16 mouse cellular contexts compared by ENCODE assay signal in genomic region chr2:7092641-7093040, GRCm38 (mm10).
"Had no signal": no experiment of that assay in that cellular context is flagged by ENCODE, and none has a peak within 500 bp of the region (broad histone marks: within the 10 kb centered on the region; RNA-seq: fewer than 3 reads in every experiment).

No protein-coding gene starts in this region.

- H3K9me3 ChIP-seq: kidney, embryonic 15.5 days; limb, embryonic 13.5 days; neural tube, embryonic 13.5 days; stomach, embryonic 15.5 days had no signal

- H3K36me3 ChIP-seq: kidney, embryonic 15.5 days; limb, embryonic 13.5 days; midbrain, embryonic 13.5 days; neural tube, embryonic 13.5 days; stomach, embryonic 15.5 days had no signal

- DNase-seq: kidney, adult 2 months; kidney, postnatal 14 days; layer of hippocampus, adult 9-11 months; layer of hippocampus, postnatal 36 days; left cerebral cortex, postnatal 4 days; lung, adult 18-20 months; retina, postnatal 1 day; thymus, adult 2 months; thymus, postnatal 25 days had no signal

- ATAC-seq: intestine, embryonic 16.5 days; midbrain, embryonic 13.5 days had no signal

- H3K9ac ChIP-seq: kidney, embryonic 15.5 days; limb, embryonic 13.5 days; liver, embryonic 14.5 days; midbrain, embryonic 13.5 days; neural tube, embryonic 13.5 days; stomach, embryonic 15.5 days had no signal

- H3K4me2 ChIP-seq: kidney, embryonic 15.5 days; limb, embryonic 13.5 days; midbrain, embryonic 13.5 days; neural tube, embryonic 13.5 days; stomach, embryonic 15.5 days had no signal

- H3K4me3 ChIP-seq: kidney, embryonic 15.5 days; limb, embryonic 13.5 days; midbrain, embryonic 13.5 days; neural tube, embryonic 13.5 days; stomach, embryonic 15.5 days had no signal

- H3K27ac ChIP-seq: kidney, embryonic 15.5 days; limb, embryonic 13.5 days; liver, embryonic 14.5 days; midbrain, embryonic 13.5 days; neural tube, embryonic 13.5 days; stomach, embryonic 15.5 days had no signal

- H3K27me3 ChIP-seq: kidney, embryonic 15.5 days; limb, embryonic 13.5 days; midbrain, embryonic 13.5 days; neural tube, embryonic 13.5 days; stomach, embryonic 15.5 days had no signal

- H3K4me1 ChIP-seq: stomach, embryonic 15.5 days had no signal
